Mouse (Mus musculus) myocyte (in vitro differentiated cells): ENCODE data around the gene Utp14b. TPM values are rescaled to one million over a fixed set of nuclear protein-coding genes. Genes with fewer than 3 reads are reported as not detected.

Experiments used
- H3K27me3 ChIP-seq: one replicate; pipeline ENCODE4 v1.6.1; 2011; ENCODE audit not compliant: control insufficient read depth, insufficient read depth, insufficient read length
- H3K36me3 ChIP-seq: one replicate; pipeline ENCODE4 v1.6.1; 2011; ENCODE audit not compliant: control insufficient read depth, insufficient read depth
- H3K4me2 ChIP-seq: one replicate; pipeline ENCODE4 v1.6.1; 2011; ENCODE audit warnings: low read depth, control low read depth
- H3K4me3 ChIP-seq: one replicate; pipeline ENCODE4 v1.5.1; 2011; ENCODE audit warnings: mild to moderate bottlenecking, control low read depth, moderate library complexity
- H3K79me2 ChIP-seq: one replicate; pipeline ENCODE4 v1.6.1; 2011; ENCODE audit not compliant: control insufficient read depth, insufficient read depth
- H3ac ChIP-seq: one replicate; pipeline ENCODE4 v1.6.1; 2011; ENCODE audit not compliant: control insufficient read depth, insufficient read length
- CEBPB ChIP-seq: IDR thresholded peaks from 2 replicates; pipeline ENCODE4 v1.6.1; 2011; ENCODE audit warnings: mild to moderate bottlenecking, moderate library complexity; ENCODE audit not compliant: poor library complexity, insufficient read depth, severe bottlenecking
- E2F4 ChIP-seq: IDR thresholded peaks from one replicate; pipeline ENCODE4 v1.6.1; 2011; ENCODE audit warnings: mild to moderate bottlenecking, control low read depth, moderate library complexity; ENCODE audit not compliant: insufficient read depth
- MAX ChIP-seq: IDR thresholded peaks from one replicate; pipeline ENCODE4 v1.6.1; 2011; ENCODE audit warnings: low read depth, mild to moderate bottlenecking, control low read depth
- MYOD1 ChIP-seq, 3 experiments: IDR thresholded peaks; one replicate each; pipeline ENCODE4 v1.6.1; 2011; ENCODE audit warnings: control low read depth in 2 of 3, low read depth in 2 of 3, mild to moderate bottlenecking in 2 of 3, moderate library complexity in 1 of 3; ENCODE audit not compliant: insufficient read length in 2 of 3, control insufficient read depth in 1 of 3
- MYOG ChIP-seq, 3 experiments: IDR thresholded peaks; one replicate each; pipeline ENCODE4 v1.6.1; 2011; ENCODE audit warnings: control low read depth in 2 of 3, low read depth in 2 of 3, mild to moderate bottlenecking in 2 of 3; ENCODE audit not compliant: insufficient read length in 2 of 3, control insufficient read depth in 1 of 3, insufficient read depth in 1 of 3
- POLR2A ChIP-seq: IDR thresholded peaks from one replicate; pipeline ENCODE4 v1.6.1; 2011; ENCODE audit warnings: low read depth, mild to moderate bottlenecking, control low read depth, moderate library complexity; ENCODE audit not compliant: insufficient read length
- POLR2AphosphoS2 ChIP-seq: IDR thresholded peaks from one replicate; pipeline ENCODE4 v1.6.1; 2011; ENCODE audit warnings: low read depth, control low read depth; ENCODE audit not compliant: insufficient read length
- REST ChIP-seq: IDR thresholded peaks from one replicate; pipeline ENCODE4 v1.6.1; 2011; ENCODE audit warnings: mild to moderate bottlenecking, control low read depth, moderate library complexity; ENCODE audit not compliant: insufficient read depth, insufficient read length
- SRF ChIP-seq: IDR thresholded peaks from one replicate; pipeline ENCODE4 v1.6.1; 2011; ENCODE audit warnings: low read depth; ENCODE audit not compliant: control insufficient read depth, insufficient read length
- TCF12 ChIP-seq: IDR thresholded peaks from one replicate; pipeline ENCODE4 v1.6.1; 2011; ENCODE audit warnings: mild to moderate bottlenecking, control low read depth; ENCODE audit not compliant: poor library complexity, insufficient read depth, severe bottlenecking
- TCF3 ChIP-seq: IDR thresholded peaks from one replicate; pipeline ENCODE4 v1.6.1; 2011; ENCODE audit warnings: low read depth, control low read depth; ENCODE audit not compliant: insufficient read length
- USF1 ChIP-seq: IDR thresholded peaks from one replicate; pipeline ENCODE4 v1.6.1; 2011; ENCODE audit warnings: low read depth, mild to moderate bottlenecking, control low read depth, moderate library complexity
- polyA plus RNA-seq: library from polyadenylated mRNA; unstranded; fragments of >200 nt; fragmentation: generic; extraction: Trizol; gene quantifications from one replicate; pipeline ENCODE4 v1.2.1, GENCODE M21; 2012; ENCODE audit warnings: missing spikeins

Utp14b gene
- polyA plus RNA-seq, result 3.0 TPM

GRCm38 (mm10) chr1:78657671-78658440, at the start of gene Utp14b, which contains the start of gene Acsl3:
Utp14b (plus strand) TSS chr1:78658038.
Acsl3 (plus strand) TSS chr1:78657825.
- Histone ChIP-seq H3K4me2 (peak within 1 kb of the TSS; percentile 96), H3K27me3 (no peaks in the 10 kb centered on the region), H3K36me3 (peaks cover 3% of the 10 kb centered on the region), H3K4me3 (peak within 1 kb of the TSS; percentile 92), H3K79me2 (peaks cover 50% of the 10 kb centered on the region), H3ac (peak within 1 kb of the TSS; percentile 94)
- no peak for TF ChIP-seq MAX
- peak; percentile 94 for TF ChIP-seq POLR2A
- TF ChIP-seq CEBPB, result no peak
- TF ChIP-seq MYOD1 (IDR thresholded peaks at IDR 0.05; ENCODE audit: control insufficient read depth in 1 of 3, insufficient read length in 2 of 3, low read depth in 2 of 3), result peak in 2 of 3 experiments; percentile 33 to 73
- TF ChIP-seq SRF, result peak; percentile 34
- no peak for TF ChIP-seq TCF12
- TF ChIP-seq TCF3, result peak; percentile 67
- peak; percentile 54 for TF ChIP-seq E2F4
- peak; percentile 98 for TF ChIP-seq POLR2AphosphoS2
- peak; percentile 68 for TF ChIP-seq REST
- peak in 2 of 3 experiments; percentile 64 to 79 for TF ChIP-seq MYOG (IDR thresholded peaks at IDR 0.05; ENCODE audit: control insufficient read depth in 1 of 3, insufficient read depth in 1 of 3, insufficient read length in 2 of 3, low read depth in 2 of 3)

GRCm38 (mm10) chr1:78609134-78609907, 48.5 kb upstream of the Utp14b start:
- H3K36me3 ChIP-seq, result no peaks in the 10 kb centered on the region
- no peaks in the 10 kb centered on the region for H3K27me3 ChIP-seq
- peak overlapping the region; percentile 74 for H3K4me2 ChIP-seq
- peak overlapping the region; percentile 2 for H3K4me3 ChIP-seq
- H3ac ChIP-seq, result no peak overlapping the region
- H3K79me2 ChIP-seq, result no peaks in the 10 kb centered on the region
- no peak for TF ChIP-seq POLR2AphosphoS2
- no peak for TF ChIP-seq MAX
- TF ChIP-seq SRF, result no peak
- TF ChIP-seq TCF3, result no peak
- no peak for TF ChIP-seq E2F4
- TF ChIP-seq MYOG (IDR thresholded peaks at IDR 0.05; ENCODE audit: control insufficient read depth in 1 of 3, insufficient read depth in 1 of 3, insufficient read length in 2 of 3, low read depth in 2 of 3), result peak in 1 of 3 experiments; percentile 35
- TF ChIP-seq CEBPB, result peak; percentile 44; the same call in 1 of the 2 replicates
- TF ChIP-seq MYOD1 (IDR thresholded peaks at IDR 0.05; ENCODE audit: control insufficient read depth in 1 of 3, insufficient read length in 2 of 3, low read depth in 2 of 3), result peak in 2 of 3 experiments; percentile 38 to 47
- TF ChIP-seq REST, result no peak

- Histone ChIP-seq H3K36me3 (no peaks in the 10 kb centered on the region), H3K4me2 (peak overlapping the region; percentile 28), H3K27me3 (no peaks in the 10 kb centered on the region), H3K79me2 (no peaks in the 10 kb centered on the region), H3K4me3 (no peak overlapping the region), H3ac (no peak overlapping the region)
- TF ChIP-seq TCF3, result peak; percentile 83
- TF ChIP-seq SRF, result no peak
- TF ChIP-seq TCF12, result peak; percentile 97
- no peak for TF ChIP-seq USF1
- TF ChIP-seq CEBPB, result 0 out of 2 replicates have a peak, but pooled peaks have one; percentile 2
- no peak for TF ChIP-seq POLR2A
- TF ChIP-seq MYOD1 (IDR thresholded peaks at IDR 0.05; ENCODE audit: control insufficient read depth in 1 of 3, insufficient read length in 2 of 3, low read depth in 2 of 3), result peak; percentile 87 to 92 (median 91)
- TF ChIP-seq MAX, result no peak
- TF ChIP-seq E2F4, result no peak
- TF ChIP-seq MYOG (IDR thresholded peaks at IDR 0.05; ENCODE audit: control insufficient read depth in 1 of 3, insufficient read depth in 1 of 3, insufficient read length in 2 of 3, low read depth in 2 of 3), result peak in 2 of 3 experiments; percentile 77 to 92
- TF ChIP-seq REST, result no peak
- no peak for TF ChIP-seq POLR2AphosphoS2
Observed at GRCm38 (mm10) chr1:78611039-78611438, 46.8 kb upstream of the Utp14b start.

GRCm38 (mm10) chr1:78612959-78613358, 44.9 kb upstream of the Utp14b start:
- Histone ChIP-seq H3K4me3 (no peak overlapping the region), H3ac (no peak overlapping the region), H3K79me2 (no peaks in the 10 kb centered on the region), H3K27me3 (no peaks in the 10 kb centered on the region), H3K36me3 (no peaks in the 10 kb centered on the region), H3K4me2 (peak overlapping the region; percentile 2)
- TF ChIP-seq MYOG (IDR thresholded peaks at IDR 0.05; ENCODE audit: control insufficient read depth in 1 of 3, insufficient read depth in 1 of 3, insufficient read length in 2 of 3, low read depth in 2 of 3), result peak in 1 of 3 experiments; percentile 29
- no peak for TF ChIP-seq TCF12
